Mouse (Mus musculus): ENCODE data around the gene Yes1. TPM values are rescaled to one million over a fixed set of nuclear protein-coding genes. Genes with fewer than 3 reads are reported as not detected.
"Not testable (repeated sequence)": the region's sequence is repeated elsewhere in the genome, so short reads cannot be mapped to it uniquely, and the experiment has no call there.

Gene Yes1
- polyA plus RNA-seq, 1 experiment from 2014 or later, result 6.4 TPM

DNA sequence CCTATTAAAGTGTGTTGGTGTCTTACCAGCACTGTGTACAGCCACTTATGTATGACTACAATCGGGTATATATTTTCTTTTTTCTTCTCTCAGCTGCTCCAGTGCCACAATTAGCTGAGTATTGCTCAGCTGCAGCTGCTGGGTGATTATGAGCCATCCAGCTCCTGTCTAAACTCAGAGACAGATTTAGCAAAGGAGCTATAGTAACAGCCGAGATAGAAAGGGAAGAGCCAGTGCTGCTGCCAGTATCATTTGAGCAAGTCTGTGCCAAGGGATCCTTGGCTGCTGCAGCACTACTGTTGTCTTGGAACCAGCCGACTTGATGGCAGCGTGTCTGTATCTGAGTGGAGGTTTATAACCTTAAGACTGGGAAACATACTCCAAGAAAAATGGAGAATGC, 3.7 kb downstream of the Yes1 start:
- no peak for TF ChIP-seq EP300 (IDR thresholded peaks at IDR 0.05; ENCODE audit: low read depth)
- TF ChIP-seq CTCF (IDR thresholded peaks at IDR 0.05; ENCODE audit: low read depth), result no peak
- Histone ChIP-seq H3K9me3 (ENCODE audit: low read length) (no peaks in the 10 kb centered on the region), H3K9ac (replicated peaks) (no peak overlapping the region), H3K36me3 (replicated peaks; ENCODE audit: insufficient read depth, low read length) (no peaks in the 10 kb centered on the region), H3K4me3 (ENCODE audit: low read depth, low read length) (no peak overlapping the region), H3K4me1 (ENCODE audit: insufficient read depth) (no peaks in the 10 kb centered on the region), H3K4me2 (ENCODE audit: low read depth, low read length) (no peak overlapping the region), H3K27me3 (ENCODE audit: insufficient read depth, low read length) (0 out of 2 replicates have a peak, but pooled peaks cover 3% of the 10 kb centered on the region), H3K27ac (ENCODE audit: low read depth) (peak overlapping the region; percentile 5; the same call in 1 of the 2 replicates)
- ATAC-seq (no peak), DNase-seq (no peak)
- 58% methylated on average over 4 of the region's 4 CpGs for WGBS (ENCODE audit: insufficient replicate concordance)

DNA sequence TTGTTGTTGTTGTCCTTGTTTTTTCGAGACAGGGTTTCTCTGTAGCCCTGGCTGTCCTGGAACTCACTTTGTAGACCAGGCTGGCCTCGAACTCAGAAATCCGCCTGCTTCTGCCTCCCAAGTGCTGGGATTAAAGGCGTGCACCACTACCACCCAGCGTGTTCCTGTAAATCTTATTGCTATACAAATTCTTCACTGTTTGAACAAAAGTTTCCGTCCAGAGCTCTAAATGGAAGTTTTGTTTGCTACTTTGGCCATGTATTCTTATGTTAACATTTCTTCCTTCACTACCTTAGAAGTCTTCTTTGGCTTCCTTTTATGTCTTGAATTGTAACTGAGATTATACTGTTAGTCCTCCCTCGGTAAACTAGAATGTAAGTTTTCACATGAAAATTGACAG, 5.5 kb downstream of the Yes1 start:
- 79% methylated on average over 7 of the region's 7 CpGs for WGBS (ENCODE audit: insufficient replicate concordance)
- not testable (repeated sequence) for ATAC-seq

DNA sequence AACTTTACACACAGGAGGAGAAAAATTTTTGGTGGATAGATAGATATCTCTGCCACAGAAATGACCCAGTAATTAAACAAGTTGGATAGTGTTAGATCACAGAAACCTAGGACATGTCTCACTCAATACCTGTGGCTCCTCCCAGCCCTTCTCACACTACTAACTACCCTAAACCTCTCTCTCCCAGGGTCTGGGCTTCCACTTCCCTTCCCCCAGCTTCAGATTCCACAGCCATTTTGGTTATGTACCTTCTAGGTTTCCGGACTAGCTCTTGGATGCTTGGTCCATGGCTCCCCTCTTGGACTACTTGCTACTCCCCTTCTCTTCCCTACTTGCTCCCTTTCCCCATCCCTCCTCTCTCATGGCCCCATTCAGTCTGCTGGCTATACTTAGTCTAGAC, 6.9 kb downstream of the Yes1 start:
- Histone ChIP-seq H3K9me3 (ENCODE audit: low read length) (no peaks in the 10 kb centered on the region), H3K36me3 (replicated peaks; ENCODE audit: insufficient read depth, low read length) (no peaks in the 10 kb centered on the region), H3K4me3 (ENCODE audit: low read depth, low read length) (no peak overlapping the region), H3K4me1 (ENCODE audit: insufficient read depth) (no peaks in the 10 kb centered on the region), H3K27me3 (ENCODE audit: insufficient read depth, low read length) (no peaks in the 10 kb centered on the region), H3K9ac (replicated peaks) (no peak overlapping the region), H3K27ac (ENCODE audit: low read depth) (no peak overlapping the region), H3K4me2 (ENCODE audit: low read depth, low read length) (no peak overlapping the region)
- TF ChIP-seq CTCF (IDR thresholded peaks at IDR 0.05; ENCODE audit: low read depth), result no peak
- TF ChIP-seq EP300 (IDR thresholded peaks at IDR 0.05; ENCODE audit: low read depth), result no peak
- DNase-seq (no peak), ATAC-seq (no peak)
- WGBS (ENCODE audit: insufficient replicate concordance), result 86% methylated on average over 1 of the region's 1 CpGs

More for the DNA sequence above, 5.5 kb downstream of the Yes1 start:
- not testable (repeated sequence) for H3K36me3 ChIP-seq (replicated peaks; ENCODE audit: insufficient read depth, low read length); DNase-seq; H3K4me1 ChIP-seq (ENCODE audit: insufficient read depth); H3K9ac ChIP-seq (replicated peaks); H3K9me3 ChIP-seq (ENCODE audit: low read length); H3K27ac ChIP-seq (ENCODE audit: low read depth); H3K4me2 ChIP-seq (ENCODE audit: low read depth, low read length); H3K27me3 ChIP-seq (ENCODE audit: insufficient read depth, low read length); H3K4me3 ChIP-seq (ENCODE audit: low read depth, low read length)

DNA sequence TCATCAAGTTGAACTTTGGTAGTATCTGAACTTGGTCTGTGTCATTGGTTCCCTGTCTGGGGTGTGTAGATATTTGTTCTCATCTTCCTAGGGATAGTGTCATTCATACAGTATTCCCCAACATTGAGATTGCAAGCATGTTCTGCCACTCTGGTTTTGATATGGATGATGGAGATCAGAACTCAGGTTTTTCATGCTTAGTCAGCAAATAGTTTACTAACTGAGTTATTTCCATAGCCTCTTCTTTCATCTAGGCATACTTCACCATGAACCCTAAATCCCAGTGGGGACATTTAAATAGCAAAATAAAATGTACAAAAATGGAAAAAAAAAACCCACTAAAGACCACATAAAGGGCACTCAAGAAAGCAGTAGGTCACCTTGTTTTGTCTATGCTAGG, 12.7 kb downstream of the Yes1 start:
- no peak overlapping the region for H3K4me2 ChIP-seq (ENCODE audit: low read depth, low read length)
- H3K9ac ChIP-seq (replicated peaks), result no peak overlapping the region
- DNase-seq, result no peak
- H3K27me3 ChIP-seq (ENCODE audit: insufficient read depth, low read length), result no peaks in the 10 kb centered on the region
- no peaks in the 10 kb centered on the region for H3K36me3 ChIP-seq (replicated peaks; ENCODE audit: insufficient read depth, low read length)
- no peaks in the 10 kb centered on the region for H3K4me1 ChIP-seq (ENCODE audit: insufficient read depth)
- no peak for TF ChIP-seq EP300 (IDR thresholded peaks at IDR 0.05; ENCODE audit: low read depth)
- no peak for TF ChIP-seq CTCF (IDR thresholded peaks at IDR 0.05; ENCODE audit: low read depth)
- no peak for ATAC-seq
- H3K27ac ChIP-seq (ENCODE audit: low read depth), result no peak overlapping the region
- H3K9me3 ChIP-seq (ENCODE audit: low read length), result no peaks in the 10 kb centered on the region
- H3K4me3 ChIP-seq (ENCODE audit: low read depth, low read length), result no peak overlapping the region

DNA sequence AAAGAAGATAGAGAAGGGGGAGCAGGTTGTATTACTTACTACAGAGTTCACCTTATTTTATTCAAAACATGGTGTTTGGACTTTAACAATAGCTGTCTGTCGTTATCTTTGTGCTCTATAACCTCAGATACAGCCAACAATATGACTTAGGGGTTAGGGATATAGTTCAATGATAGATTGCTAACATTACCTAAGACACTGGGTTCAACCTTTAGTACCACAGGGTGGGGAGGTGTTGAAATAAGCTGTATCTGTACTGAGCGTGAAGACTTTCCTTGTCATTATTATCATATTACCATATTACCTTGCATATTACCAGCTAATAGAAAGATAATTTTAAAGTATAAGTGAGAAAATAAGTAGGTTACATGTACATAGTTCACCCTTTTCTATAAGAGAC, 13.8 kb downstream of the Yes1 start:
- H3K4me3 ChIP-seq (ENCODE audit: low read depth, low read length), result no peak overlapping the region
- no peaks in the 10 kb centered on the region for H3K4me1 ChIP-seq (ENCODE audit: insufficient read depth)
- no peaks in the 10 kb centered on the region for H3K27me3 ChIP-seq (ENCODE audit: insufficient read depth, low read length)
- no peak overlapping the region for H3K9ac ChIP-seq (replicated peaks)
- no peaks in the 10 kb centered on the region for H3K36me3 ChIP-seq (replicated peaks; ENCODE audit: insufficient read depth, low read length)
- H3K9me3 ChIP-seq (ENCODE audit: low read length), result no peaks in the 10 kb centered on the region
- no peak overlapping the region for H3K4me2 ChIP-seq (ENCODE audit: low read depth, low read length)
- no peak overlapping the region for H3K27ac ChIP-seq (ENCODE audit: low read depth)
- WGBS (ENCODE audit: insufficient replicate concordance), result 72% methylated on average over 2 of the region's 2 CpGs
- ATAC-seq, result no peak
- TF ChIP-seq EP300 (IDR thresholded peaks at IDR 0.05; ENCODE audit: low read depth) (no peak), CTCF (IDR thresholded peaks at IDR 0.05; ENCODE audit: low read depth) (no peak)
- no peak for DNase-seq

DNA sequence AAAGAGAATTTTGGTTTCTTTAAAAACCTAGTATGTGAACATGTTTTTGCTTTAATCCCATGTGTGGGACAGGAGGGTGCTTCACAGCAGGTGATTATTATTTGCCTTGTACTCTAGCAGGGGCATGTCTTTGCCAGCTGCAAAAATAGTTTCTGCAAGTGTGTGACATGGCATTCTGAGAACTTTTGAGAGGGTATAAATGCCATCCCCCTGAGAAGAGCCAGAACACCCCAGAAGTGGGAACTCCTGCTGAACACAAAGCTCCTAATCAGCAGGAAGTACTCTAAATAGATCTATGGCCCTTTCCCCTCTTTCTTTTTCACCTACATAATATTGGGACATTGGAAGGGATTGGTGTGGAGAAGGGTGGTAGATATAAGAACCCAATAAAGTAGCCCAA, 22.2 kb downstream of the Yes1 start:
- Histone ChIP-seq H3K4me3 (ENCODE audit: low read depth, low read length) (no peak overlapping the region), H3K27me3 (ENCODE audit: insufficient read depth, low read length) (no peaks in the 10 kb centered on the region), H3K27ac (ENCODE audit: low read depth) (no peak overlapping the region), H3K4me1 (ENCODE audit: insufficient read depth) (no peaks in the 10 kb centered on the region; the same call in 1 of the 2 replicates), H3K4me2 (ENCODE audit: low read depth, low read length) (no peak overlapping the region), H3K9me3 (ENCODE audit: low read length) (no peaks in the 10 kb centered on the region), H3K36me3 (replicated peaks; ENCODE audit: insufficient read depth, low read length) (no peaks in the 10 kb centered on the region), H3K9ac (replicated peaks) (no peak overlapping the region)
- no peak for TF ChIP-seq EP300 (IDR thresholded peaks at IDR 0.05; ENCODE audit: low read depth)
- no peak for TF ChIP-seq CTCF (IDR thresholded peaks at IDR 0.05; ENCODE audit: low read depth)
- DNase-seq (no peak), ATAC-seq (no peak)

DNA sequence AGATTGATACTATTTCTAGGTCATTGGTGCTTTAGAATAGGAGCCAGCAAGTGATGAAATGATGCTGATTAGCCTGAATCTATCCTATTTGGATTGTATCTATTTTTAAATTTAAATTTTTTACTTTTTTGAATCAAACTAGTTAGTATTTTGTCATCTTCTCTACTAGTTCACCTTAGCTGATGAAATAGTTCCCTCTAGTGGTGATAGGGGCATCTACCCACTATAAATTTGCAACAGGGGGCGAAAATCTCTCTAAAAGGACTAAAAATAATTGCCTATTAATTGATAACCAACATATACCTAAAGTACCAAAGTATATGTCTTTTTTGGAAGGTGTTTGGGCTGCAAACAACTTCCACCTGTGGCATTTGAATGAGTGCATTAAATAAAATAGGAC, 46.4 kb downstream of the Yes1 start:
- H3K27ac ChIP-seq (ENCODE audit: low read depth), result no peak overlapping the region
- no peak overlapping the region for H3K9ac ChIP-seq (replicated peaks)
- no peaks in the 10 kb centered on the region for H3K27me3 ChIP-seq (ENCODE audit: insufficient read depth, low read length)
- peaks cover 7% of the 10 kb centered on the region; the same call in 1 of the 2 replicates for H3K36me3 ChIP-seq (replicated peaks; ENCODE audit: insufficient read depth, low read length)
- H3K9me3 ChIP-seq (ENCODE audit: low read length), result no peaks in the 10 kb centered on the region
- no peaks in the 10 kb centered on the region for H3K4me1 ChIP-seq (ENCODE audit: insufficient read depth)
- ATAC-seq (no peak), DNase-seq (no peak)
- H3K4me2 ChIP-seq (ENCODE audit: low read depth, low read length), result no peak overlapping the region
- WGBS (ENCODE audit: insufficient replicate concordance), result 57% methylated on average over 1 of the region's 1 CpGs
- no peak overlapping the region for H3K4me3 ChIP-seq (ENCODE audit: low read depth, low read length)
- no peak for TF ChIP-seq EP300 (IDR thresholded peaks at IDR 0.05; ENCODE audit: low read depth)
- TF ChIP-seq CTCF (IDR thresholded peaks at IDR 0.05; ENCODE audit: low read depth), result peak; percentile 60
